Mouse (Mus musculus): ENCODE results near the gene Ncapg2.

DNA sequence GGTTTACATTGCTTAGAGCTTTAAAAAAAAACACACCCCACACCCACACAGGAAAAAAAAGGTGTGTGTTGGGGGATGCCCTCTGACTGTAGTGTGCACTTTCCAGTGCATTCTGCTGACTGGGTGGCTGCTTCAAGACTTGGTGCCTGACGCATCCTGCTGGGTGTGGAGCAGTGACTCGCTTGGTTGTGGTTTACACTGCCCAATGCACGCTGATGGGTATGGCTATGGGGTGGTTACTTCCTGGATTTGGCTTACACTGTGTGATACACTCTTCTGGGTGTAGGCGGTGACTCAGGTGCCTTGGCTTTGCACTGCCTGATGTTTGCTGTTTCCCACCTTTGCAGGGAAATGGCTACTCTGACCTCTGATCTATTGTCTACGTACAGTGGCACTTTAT lies 61.8 kb downstream of the Ncapg2 start:
- TF ChIP-seq CTCF (IDR thresholded peaks at IDR 0.05; ENCODE audit: low read depth) = no peak
- TF ChIP-seq EP300 (IDR thresholded peaks at IDR 0.05; ENCODE audit: low read depth) = no peak

Data from liver, postnatal 0 days (tissue).